ENCODE assay signal across 9 mouse cellular contexts in genomic region chr9:66067542-66067941, GRCm38 (mm10). TPM values are rescaled to one million over a fixed set of nuclear protein-coding genes. Genes with fewer than 3 reads are reported as not detected.
DNase-seq lines count a peak whose midpoint lies in the region; ATAC-seq and TF ChIP-seq lines count a peak whose summit lies in the region.
"Had no signal": no experiment of that assay in that cellular context is flagged by ENCODE, and none has a peak within 500 bp of the region (broad histone marks: within the 10 kb centered on the region; RNA-seq: fewer than 3 reads in every experiment).

No protein-coding gene starts in this region.

- intact Hi-C loops in gastrocnemius, postnatal 14 days (cut with DNase I; ENCODE audit: low total_unique reads): no loop called here

- no peak overlapping the region for H3K4me3 ChIP-seq in cerebellum, adult 2 months (replicated peaks; ENCODE audit: insufficient read depth, low read depth, low read length)
- H3K4me3 ChIP-seq in testis, adult 2 months (ENCODE audit: control insufficient read depth, low read depth, low read length): no peak overlapping the region
- H3K4me3 ChIP-seq in liver, embryonic 11.5 days (ENCODE audit: low read depth, low read length): no peak overlapping the region
- H3K4me3 ChIP-seq: hindbrain, embryonic 15.5 days had no signal

- no peaks in the 10 kb centered on the region for H3K4me1 ChIP-seq in cerebellum, adult 2 months (ENCODE audit: control insufficient read depth, insufficient read depth, low read length)
- peaks cover 12% of the 10 kb centered on the region for H3K4me1 ChIP-seq in testis, adult 2 months (ENCODE audit: control insufficient read depth, insufficient read depth, low read length)
- peaks cover 14% of the 10 kb centered on the region for H3K4me1 ChIP-seq in liver, embryonic 11.5 days (replicated peaks; ENCODE audit: control insufficient read depth, insufficient read depth, low read length)

- no peak overlapping the region for H3K27ac ChIP-seq in cerebellum, adult 2 months (ENCODE audit: insufficient read depth, low read length)
- H3K27ac ChIP-seq in testis, adult 2 months (ENCODE audit: control insufficient read depth, insufficient read depth, low read depth, low read length): no peak overlapping the region
- H3K27ac ChIP-seq in liver, embryonic 11.5 days (ENCODE audit: low read depth, low read length): no peak overlapping the region
- H3K27ac ChIP-seq: hindbrain, embryonic 15.5 days had no signal

- no peak for ATAC-seq in liver, embryonic 11.5 days (replicated peaks; ENCODE audit: low FRiP score)

- no peaks in the 10 kb centered on the region; the same call in 1 of the 2 replicates for H3K36me3 ChIP-seq in testis, adult 2 months (ENCODE audit: control insufficient read depth, insufficient read depth, low read length)
- peaks cover 35% of the 10 kb centered on the region for H3K36me3 ChIP-seq in liver, embryonic 11.5 days (ENCODE audit: control insufficient read depth, insufficient read depth, low read length)

- H3K27me3 ChIP-seq in cerebellum, adult 2 months (ENCODE audit: control insufficient read depth, insufficient read depth, low read length): no peaks in the 10 kb centered on the region
- no peaks in the 10 kb centered on the region for H3K27me3 ChIP-seq in testis, adult 2 months (ENCODE audit: control insufficient read depth, insufficient read depth, low read length)
- H3K27me3 ChIP-seq in liver, embryonic 11.5 days (replicated peaks; ENCODE audit: control insufficient read depth, insufficient read depth, low read length): peaks cover 25% of the 10 kb centered on the region

- WGBS in cerebellum, adult 2 months: 53% methylated on average over 5 of the region's 5 CpGs
- 39% methylated on average over 5 of the region's 5 CpGs for WGBS in liver, embryonic 11.5 days

- H3K4me2 ChIP-seq in liver, embryonic 11.5 days: no peak overlapping the region
- H3K4me2 ChIP-seq: hindbrain, embryonic 15.5 days had no signal

- peak; percentile 38; the same call in 1 of the 2 replicates for TF ChIP-seq CTCF in cerebellum, adult 2 months (IDR thresholded peaks at IDR 0.05; ENCODE audit: borderline replicate concordance, insufficient read depth, low read depth, low read length)
- TF ChIP-seq CTCF in testis, adult 2 months (IDR thresholded peaks at IDR 0.05; ENCODE audit: control insufficient read depth, insufficient read depth, insufficient replicate concordance, low read depth, low read length): peak; percentile 47; the same call in 1 of the 2 replicates

- no peak for TF ChIP-seq POLR2A in cerebellum, adult 2 months (IDR thresholded peaks at IDR 0.05; ENCODE audit: borderline replicate concordance, insufficient read depth, low read length)
- no peak for TF ChIP-seq POLR2A in testis, adult 2 months (IDR thresholded peaks at IDR 0.05; ENCODE audit: control insufficient read depth, low read depth, low read length)

- H3K9ac ChIP-seq in liver, embryonic 11.5 days (ENCODE audit: low read depth, low read length): no peak overlapping the region
- H3K9ac ChIP-seq: hindbrain, embryonic 15.5 days had no signal

- no peak for DNase-seq in cerebellum, adult 2 months
- DNase-seq in cerebellum, adult 8-10 months: no peak
- DNase-seq in testis, postnatal 14 days (ENCODE audit: low spot score): no peak
- DNase-seq in gastrocnemius, postnatal 14 days: peak; percentile 56
- DNase-seq in liver, embryonic 11.5 days (ENCODE audit: low spot score): peak; percentile 47
- DNase-seq in skeletal muscle tissue, adult 2 months (ENCODE audit: low read depth, low spot score): peak; percentile 42
- DNase-seq in layer of hippocampus, postnatal 14 days (ENCODE audit: low spot score in 2 of 2): no peak

- H3K9me3 ChIP-seq in liver, embryonic 11.5 days (ENCODE audit: control insufficient read depth, low read length): no peaks in the 10 kb centered on the region
- H3K9me3 ChIP-seq: hindbrain, embryonic 15.5 days had no signal

RNA-seq across cellular contexts. Expression of gene Snx22, which starts 2.0 kb away (rescaled TPM):
- polyA plus RNA-seq in cerebellum, adult 2 months (2012; rRNA removed): 8.8 and 9.7 TPM in 2 replicates
- 0.10 and 0.22 TPM in 2 replicates for polyA plus RNA-seq in testis, adult 2 months (2012; rRNA removed)
- total RNA-seq in gastrocnemius, postnatal 14 days (2021): under 1 TPM; 0.41 to 0.55 TPM
- polyA plus RNA-seq in liver, embryonic 11.5 days (2014; fragmentation: Nextera tagmentation; extraction: Ambion mirVana): 6.5 and 7.0 TPM in 2 replicates
- total RNA-seq in layer of hippocampus, postnatal 14 days (2021): 1 to 10 TPM; 7.2 to 9.0 TPM

RNA-seq across cellular contexts. Expression of gene Ppib, which starts 7.5 kb away (rescaled TPM):
- 223 and 230 TPM in 2 replicates for polyA plus RNA-seq in cerebellum, adult 2 months (2012; rRNA removed)
- 66.6 and 68.0 TPM in 2 replicates for polyA plus RNA-seq in testis, adult 2 months (2012; rRNA removed)
- 100 to 1,000 TPM; 114 to 138 TPM for total RNA-seq in gastrocnemius, postnatal 14 days (2021)
- polyA plus RNA-seq in liver, embryonic 11.5 days (2014; fragmentation: Nextera tagmentation; extraction: Ambion mirVana): 569 TPM in 2 replicates
- 100 to 1,000 TPM; 252 to 276 TPM for total RNA-seq in layer of hippocampus, postnatal 14 days (2021)

RNA-seq across cellular contexts. Expression of gene Snx1, which starts 58.8 kb away (rescaled TPM):
- 111 and 121 TPM in 2 replicates for polyA plus RNA-seq in cerebellum, adult 2 months (2012; rRNA removed)
- polyA plus RNA-seq in testis, adult 2 months (2012; rRNA removed): 98.1 and 102 TPM in 2 replicates
- 10 to 100 TPM; 23.8 to 24.0 TPM for total RNA-seq in gastrocnemius, postnatal 14 days (2021)
- polyA plus RNA-seq in liver, embryonic 11.5 days (2014; fragmentation: Nextera tagmentation; extraction: Ambion mirVana): 129 and 139 TPM in 2 replicates
- total RNA-seq in layer of hippocampus, postnatal 14 days (2021): 10 to 100 TPM; 68.5 to 70.6 TPM

RNA-seq across cellular contexts. Expression of gene Ciao2a, which starts 58.9 kb away (rescaled TPM):
- 24.3 and 25.9 TPM in 2 replicates for polyA plus RNA-seq in cerebellum, adult 2 months (2012; rRNA removed)
- polyA plus RNA-seq in testis, adult 2 months (2012; rRNA removed): 15.1 and 18.2 TPM in 2 replicates
- total RNA-seq in gastrocnemius, postnatal 14 days (2021): 10 to 100 TPM; 35.7 to 38.3 TPM
- 256 and 260 TPM in 2 replicates for polyA plus RNA-seq in liver, embryonic 11.5 days (2014; fragmentation: Nextera tagmentation; extraction: Ambion mirVana)
- 10 to 100 TPM; 25.7 to 26.2 TPM for total RNA-seq in layer of hippocampus, postnatal 14 days (2021)

Comparison
In these comparisons a context has a peak if more than half of its experiments do, and no peak if none do; other contexts are left out.
1. DNase-seq: peak in gastrocnemius, postnatal 14 days (single experiment), liver, embryonic 11.5 days (single experiment) and skeletal muscle tissue, adult 2 months (single experiment); none in cerebellum, adult 2 months (0 of 2), cerebellum, adult 8-10 months (single experiment), testis, postnatal 14 days (single experiment) and layer of hippocampus, postnatal 14 days (0 of 2).